Mouse (Mus musculus): ENCODE measurements at regions not wholly inside any gene's neighbourhood (a gene's known extent, or its start where the extent isn't known, plus 50 kb on each side); places are given as distances from the start of the nearest gene placed in this dataset.

- Histone ChIP-seq H3K27me3 (replicated peaks; ENCODE audit: control insufficient read depth, insufficient read depth, low read length) (no peaks in the 10 kb centered on the region), H3K4me1 (replicated peaks; ENCODE audit: control insufficient read depth, insufficient read depth, low read length) (no peaks in the 10 kb centered on the region), H3K36me3 (ENCODE audit: control insufficient read depth, insufficient read depth) (no peaks in the 10 kb centered on the region), H3K4me3 (replicated peaks; ENCODE audit: low read length) (no peak overlapping the region), H3K4me2 (ENCODE audit: low read length) (no peak overlapping the region), H3K9ac (replicated peaks; ENCODE audit: low read depth, low read length) (no peak overlapping the region), H3K9me3 (ENCODE audit: control insufficient read depth, low read length) (no peaks in the 10 kb centered on the region), H3K27ac (ENCODE audit: low read length) (no peak overlapping the region)
- no peak for ATAC-seq
Observed at GRCm38 (mm10) chr7:71092825-71093224, 258.5 kb downstream of the Gm10295 start.

- 66% methylated on average over 3 of the region's 3 CpGs for WGBS
- no peak overlapping the region for H3K4me2 ChIP-seq (ENCODE audit: low read length)
- H3K9me3 ChIP-seq (ENCODE audit: control insufficient read depth, low read length), result no peaks in the 10 kb centered on the region
- no peak for ATAC-seq
- no peak overlapping the region for H3K4me3 ChIP-seq (replicated peaks; ENCODE audit: low read length)
- no peak overlapping the region for H3K9ac ChIP-seq (replicated peaks; ENCODE audit: low read depth, low read length)
- no peaks in the 10 kb centered on the region for H3K27me3 ChIP-seq (replicated peaks; ENCODE audit: control insufficient read depth, insufficient read depth, low read length)
- no peaks in the 10 kb centered on the region for H3K4me1 ChIP-seq (replicated peaks; ENCODE audit: control insufficient read depth, insufficient read depth, low read length)
- no peaks in the 10 kb centered on the region for H3K36me3 ChIP-seq (ENCODE audit: control insufficient read depth, insufficient read depth)
- H3K27ac ChIP-seq (ENCODE audit: low read length), result no peak overlapping the region
Observed at GRCm38 (mm10) chr7:71092301-71092700, 259.0 kb downstream of the Gm10295 start.

GRCm38 (mm10) chr7:71064446-71065391 lies 286.6 kb downstream of the Gm10295 start:
- H3K9me3 ChIP-seq (ENCODE audit: control insufficient read depth, low read length), result no peaks in the 10 kb centered on the region
- H3K9ac ChIP-seq (replicated peaks; ENCODE audit: low read depth, low read length), result no peak overlapping the region
- H3K4me3 ChIP-seq (replicated peaks; ENCODE audit: low read length), result no peak overlapping the region
- ATAC-seq, result peak; percentile 66; the same call in 1 of the 2 replicates
- no peaks in the 10 kb centered on the region for H3K36me3 ChIP-seq (ENCODE audit: control insufficient read depth, insufficient read depth)
- H3K4me1 ChIP-seq (replicated peaks; ENCODE audit: control insufficient read depth, insufficient read depth, low read length), result peaks cover 8% of the 10 kb centered on the region
- WGBS, result 4% methylated on average over 14 of the region's 14 CpGs
- H3K4me2 ChIP-seq (ENCODE audit: low read length), result peak overlapping the region; percentile 13
- no peak overlapping the region for H3K27ac ChIP-seq (ENCODE audit: low read length)
- H3K27me3 ChIP-seq (replicated peaks; ENCODE audit: control insufficient read depth, insufficient read depth, low read length), result no peaks in the 10 kb centered on the region

GRCm38 (mm10) chr7:71050825-71051224 lies 300.5 kb downstream of the Gm10295 start:
- ATAC-seq, result no peak
- no peaks in the 10 kb centered on the region for H3K27me3 ChIP-seq (replicated peaks; ENCODE audit: control insufficient read depth, insufficient read depth, low read length)
- no peaks in the 10 kb centered on the region for H3K9me3 ChIP-seq (ENCODE audit: control insufficient read depth, low read length)
- no peak overlapping the region for H3K27ac ChIP-seq (ENCODE audit: low read length)
- 91% methylated on average over 2 of the region's 2 CpGs for WGBS
- no peak overlapping the region for H3K4me3 ChIP-seq (replicated peaks; ENCODE audit: low read length)
- H3K9ac ChIP-seq (replicated peaks; ENCODE audit: low read depth, low read length), result no peak overlapping the region
- H3K4me2 ChIP-seq (ENCODE audit: low read length), result no peak overlapping the region
- H3K4me1 ChIP-seq (replicated peaks; ENCODE audit: control insufficient read depth, insufficient read depth, low read length), result no peaks in the 10 kb centered on the region
- H3K36me3 ChIP-seq (ENCODE audit: control insufficient read depth, insufficient read depth), result no peaks in the 10 kb centered on the region

GRCm38 (mm10) chr7:71047201-71047600 lies 304.1 kb downstream of the Gm10295 start:
- ATAC-seq, result no peak
- Histone ChIP-seq H3K36me3 (ENCODE audit: control insufficient read depth, insufficient read depth) (no peaks in the 10 kb centered on the region), H3K4me3 (replicated peaks; ENCODE audit: low read length) (no peak overlapping the region), H3K9me3 (ENCODE audit: control insufficient read depth, low read length) (no peaks in the 10 kb centered on the region), H3K9ac (replicated peaks; ENCODE audit: low read depth, low read length) (no peak overlapping the region), H3K4me1 (replicated peaks; ENCODE audit: control insufficient read depth, insufficient read depth, low read length) (peaks cover 8% of the 10 kb centered on the region), H3K27me3 (replicated peaks; ENCODE audit: control insufficient read depth, insufficient read depth, low read length) (no peaks in the 10 kb centered on the region), H3K27ac (ENCODE audit: low read length) (no peak overlapping the region), H3K4me2 (ENCODE audit: low read length) (no peak overlapping the region)
- 49% methylated on average over 3 of the region's 3 CpGs for WGBS

- H3K9me3 ChIP-seq (ENCODE audit: control insufficient read depth, low read length), result no peaks in the 10 kb centered on the region
- no peak for ATAC-seq
- H3K27ac ChIP-seq (ENCODE audit: low read length), result no peak overlapping the region
- H3K36me3 ChIP-seq (ENCODE audit: control insufficient read depth, insufficient read depth), result no peaks in the 10 kb centered on the region
- H3K9ac ChIP-seq (replicated peaks; ENCODE audit: low read depth, low read length), result no peak overlapping the region
- H3K4me1 ChIP-seq (replicated peaks; ENCODE audit: control insufficient read depth, insufficient read depth, low read length), result peaks cover 8% of the 10 kb centered on the region
- 50% methylated on average over 1 of the region's 1 CpGs for WGBS
- no peak overlapping the region for H3K4me2 ChIP-seq (ENCODE audit: low read length)
- H3K27me3 ChIP-seq (replicated peaks; ENCODE audit: control insufficient read depth, insufficient read depth, low read length), result no peaks in the 10 kb centered on the region
- no peak overlapping the region for H3K4me3 ChIP-seq (replicated peaks; ENCODE audit: low read length)
Observed at GRCm38 (mm10) chr7:71046596-71046995, 304.7 kb downstream of the Gm10295 start.

GRCm38 (mm10) chr7:71043789-71044188 lies 307.5 kb downstream of the Gm10295 start:
- no peak for ATAC-seq
- H3K27me3 ChIP-seq (replicated peaks; ENCODE audit: control insufficient read depth, insufficient read depth, low read length), result no peaks in the 10 kb centered on the region
- H3K36me3 ChIP-seq (ENCODE audit: control insufficient read depth, insufficient read depth), result no peaks in the 10 kb centered on the region
- no peak overlapping the region for H3K4me3 ChIP-seq (replicated peaks; ENCODE audit: low read length)
- peaks cover 8% of the 10 kb centered on the region for H3K4me1 ChIP-seq (replicated peaks; ENCODE audit: control insufficient read depth, insufficient read depth, low read length)
- no peak overlapping the region for H3K27ac ChIP-seq (ENCODE audit: low read length)
- H3K4me2 ChIP-seq (ENCODE audit: low read length), result no peak overlapping the region
- 67% methylated on average over 5 of the region's 5 CpGs for whole genome bisulfite sequencing
- no peak overlapping the region for H3K9ac ChIP-seq (replicated peaks; ENCODE audit: low read depth, low read length)
- no peaks in the 10 kb centered on the region for H3K9me3 ChIP-seq (ENCODE audit: control insufficient read depth, low read length)

GRCm38 (mm10) chr7:71043128-71043527 lies 308.2 kb downstream of the Gm10295 start:
- Histone ChIP-seq H3K27me3 (replicated peaks; ENCODE audit: control insufficient read depth, insufficient read depth, low read length) (no peaks in the 10 kb centered on the region), H3K27ac (ENCODE audit: low read length) (no peak overlapping the region), H3K36me3 (ENCODE audit: control insufficient read depth, insufficient read depth) (no peaks in the 10 kb centered on the region), H3K4me3 (replicated peaks; ENCODE audit: low read length) (no peak overlapping the region), H3K4me1 (replicated peaks; ENCODE audit: control insufficient read depth, insufficient read depth, low read length) (peaks cover 8% of the 10 kb centered on the region), H3K4me2 (ENCODE audit: low read length) (no peak overlapping the region), H3K9ac (replicated peaks; ENCODE audit: low read depth, low read length) (no peak overlapping the region; the same call in 1 of the 2 replicates), H3K9me3 (ENCODE audit: control insufficient read depth, low read length) (no peaks in the 10 kb centered on the region)
- no peak for ATAC-seq
- 45% methylated on average over 8 of the region's 8 CpGs for WGBS

- H3K27ac ChIP-seq (ENCODE audit: low read length), result no peak overlapping the region
- peaks cover 8% of the 10 kb centered on the region for H3K4me1 ChIP-seq (replicated peaks; ENCODE audit: control insufficient read depth, insufficient read depth, low read length)
- H3K4me3 ChIP-seq (replicated peaks; ENCODE audit: low read length), result no peak overlapping the region
- no peak overlapping the region for H3K4me2 ChIP-seq (ENCODE audit: low read length)
- no peaks in the 10 kb centered on the region for H3K27me3 ChIP-seq (replicated peaks; ENCODE audit: control insufficient read depth, insufficient read depth, low read length)
- 63% methylated on average over 3 of the region's 3 CpGs for WGBS
- H3K9me3 ChIP-seq (ENCODE audit: control insufficient read depth, low read length), result no peaks in the 10 kb centered on the region
- no peak for ATAC-seq
- H3K36me3 ChIP-seq (ENCODE audit: control insufficient read depth, insufficient read depth), result no peaks in the 10 kb centered on the region
- no peak overlapping the region for H3K9ac ChIP-seq (replicated peaks; ENCODE audit: low read depth, low read length)
Observed at GRCm38 (mm10) chr7:71041388-71041787, 309.9 kb downstream of the Gm10295 start.

Data from forebrain, embryonic 16.5 days (tissue).